Mouse (Mus musculus) midbrain, embryonic 16.5 days (tissue): ENCODE results near the gene Tbc1d22a. TPM values are rescaled to one million over a fixed set of nuclear protein-coding genes. Genes with fewer than 3 reads are reported as not detected.
A peak's percentile ranks its signal among the peaks of the same experiment; 100 is the strongest.

Experiments used
- ATAC-seq: fragments of 200-750 bp; cut with Nextera tagmentation; 2 replicates; pipeline ENCODE4 v1.8.0; 2017; ENCODE audit warnings: moderate TSS enrichment
- H3K27ac ChIP-seq: fragments of 300-500 bp; sonication (generic); 2 replicates; pipeline ENCODE4 v1.5.1; 2014; ENCODE audit warnings: mild to moderate bottlenecking, low read length, mixed read lengths
- H3K27me3 ChIP-seq: fragments of 300-500 bp; sonication (generic); 2 replicates; pipeline ENCODE4 v1.6.1; 2014; ENCODE audit warnings: low read depth, low read length, mixed read lengths; ENCODE audit not compliant: control insufficient read depth, insufficient read depth
- H3K36me3 ChIP-seq: fragments of 300-500 bp; sonication (generic); 2 replicates; pipeline ENCODE4 v1.6.1; 2014; ENCODE audit warnings: mild to moderate bottlenecking, low read length, moderate library complexity, mixed read lengths; ENCODE audit not compliant: control insufficient read depth, insufficient read depth
- H3K4me1 ChIP-seq: fragments of 300-500 bp; sonication (generic); 2 replicates; pipeline ENCODE4 v1.6.1; 2014; ENCODE audit warnings: mild to moderate bottlenecking, low read length, mixed read lengths; ENCODE audit not compliant: control insufficient read depth, insufficient read depth
- H3K4me2 ChIP-seq: fragments of 300-500 bp; sonication (generic); 2 replicates; pipeline ENCODE4 v1.6.1; 2014; ENCODE audit warnings: mild to moderate bottlenecking, low read length, mixed read lengths
- H3K4me3 ChIP-seq: fragments of 300-500 bp; sonication (generic); 2 replicates; pipeline ENCODE4 v1.5.1; 2014; ENCODE audit warnings: low read depth, mild to moderate bottlenecking, low read length, moderate library complexity, mixed read lengths
- H3K9ac ChIP-seq: fragments of 300-500 bp; sonication (generic); 2 replicates; pipeline ENCODE4 v1.6.1; 2014; ENCODE audit warnings: low read depth, low read length, mixed read lengths
- H3K9me3 ChIP-seq: fragments of 300-500 bp; sonication (generic); replicated peaks from 2 replicates; pipeline ENCODE4 v1.6.1; 2014; ENCODE audit warnings: mild to moderate bottlenecking, low read length, mixed read lengths; ENCODE audit not compliant: control insufficient read depth, poor library complexity, severe bottlenecking
- WGBS: fragments of 180-500 bp; shearing (Covaris S2); extraction: QIAGEN DNeasy Blood & Tissue Kit; methylation state at CpG from one replicate; pipeline ENCODE4 v1.1.7; 2014; 5-methylcytosine and 5-hydroxymethylcytosine counted together
- polyA plus RNA-seq: library from polyadenylated mRNA; unstranded; fragments of >200 nt; fragmentation: Nextera tagmentation; extraction: Ambion mirVana; gene quantifications from 2 replicates; pipeline ENCODE4 v1.2.1, GENCODE M21; 2015

Gene Tbc1d22a
- polyA plus RNA-seq, 1 experiment from 2014 or later, result 12.8 TPM

- Histone ChIP-seq H3K9me3 (no peaks in the 10 kb centered on the region), H3K27ac (no peak overlapping the region), H3K36me3 (no peaks in the 10 kb centered on the region), H3K27me3 (no peaks in the 10 kb centered on the region), H3K9ac (no peak overlapping the region), H3K4me1 (no peaks in the 10 kb centered on the region), H3K4me2 (no peak overlapping the region), H3K4me3 (no peak overlapping the region)
- WGBS, result 91% methylated on average over 7 of the region's 7 CpGs
- no peak for ATAC-seq
Measured at GRCm38 (mm10) chr15:86447251-86447650, 233.0 kb downstream of the Tbc1d22a start.

DNA sequence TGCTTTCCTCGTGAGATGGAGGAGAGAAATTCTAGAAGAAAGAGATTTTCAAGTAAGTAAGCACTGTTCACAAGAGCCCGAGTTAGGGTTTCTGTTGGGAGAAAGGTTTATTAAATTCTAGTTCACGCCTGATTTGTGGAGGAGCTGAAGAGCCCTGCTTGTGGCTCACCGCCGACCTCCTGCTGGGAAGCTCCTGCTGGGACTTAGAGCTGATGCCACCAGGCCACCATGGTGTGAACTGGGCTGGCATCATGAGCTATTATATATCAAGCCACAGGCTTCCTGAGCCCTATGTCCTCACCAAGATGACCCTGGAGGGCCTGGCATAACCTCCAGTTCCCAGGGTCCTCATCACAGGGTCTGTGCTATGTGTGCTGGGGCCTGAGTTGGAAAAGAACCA is 235.0 kb downstream of the Tbc1d22a start:
- Histone ChIP-seq H3K4me1 (no peaks in the 10 kb centered on the region), H3K27me3 (no peaks in the 10 kb centered on the region), H3K9me3 (no peaks in the 10 kb centered on the region), H3K4me2 (no peak overlapping the region), H3K9ac (no peak overlapping the region), H3K27ac (no peak overlapping the region), H3K36me3 (no peaks in the 10 kb centered on the region), H3K4me3 (no peak overlapping the region)
- 82% methylated on average over 5 of the region's 5 CpGs for WGBS
- no peak for ATAC-seq

DNA sequence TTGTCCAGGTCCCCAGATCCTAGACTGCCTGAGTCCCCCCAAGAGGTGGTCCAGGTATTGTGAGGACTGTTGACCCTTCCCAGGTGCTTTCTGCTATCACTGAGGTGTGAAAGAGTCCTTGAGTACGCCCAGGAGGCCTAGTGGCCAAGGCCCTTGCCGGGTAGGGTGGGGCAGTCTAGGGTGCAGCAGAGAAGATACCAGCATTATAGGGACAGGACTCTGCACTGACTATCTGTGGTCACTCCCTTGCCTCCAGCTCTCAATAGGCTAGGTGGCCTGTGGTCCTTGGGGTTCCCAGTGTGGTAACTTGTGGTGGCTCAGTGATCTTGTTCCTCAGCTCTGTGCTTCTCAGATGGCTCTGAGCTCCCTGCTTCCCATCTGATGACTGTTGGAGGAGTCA is 235.5 kb downstream of the Tbc1d22a start:
- H3K4me3 ChIP-seq, result no peak overlapping the region
- no peaks in the 10 kb centered on the region for H3K4me1 ChIP-seq
- no peak overlapping the region for H3K27ac ChIP-seq
- no peak overlapping the region for H3K4me2 ChIP-seq
- H3K9me3 ChIP-seq, result no peaks in the 10 kb centered on the region
- H3K9ac ChIP-seq, result no peak overlapping the region
- no peaks in the 10 kb centered on the region for H3K36me3 ChIP-seq
- WGBS, result 100% methylated on average over 2 of the region's 2 CpGs
- H3K27me3 ChIP-seq, result no peaks in the 10 kb centered on the region
- ATAC-seq, result no peak

GRCm38 (mm10) chr15:86459413-86459812 is 245.2 kb downstream of the Tbc1d22a start:
- no peak overlapping the region for H3K9ac ChIP-seq
- H3K4me2 ChIP-seq, result no peak overlapping the region
- ATAC-seq, result no peak
- H3K27ac ChIP-seq, result no peak overlapping the region
- WGBS, result 69% methylated on average over 3 of the region's 3 CpGs
- no peaks in the 10 kb centered on the region for H3K27me3 ChIP-seq
- H3K4me3 ChIP-seq, result no peak overlapping the region
- H3K36me3 ChIP-seq, result no peaks in the 10 kb centered on the region
- peaks cover 6% of the 10 kb centered on the region; the same call in 1 of the 2 replicates for H3K4me1 ChIP-seq
- no peaks in the 10 kb centered on the region for H3K9me3 ChIP-seq

DNA sequence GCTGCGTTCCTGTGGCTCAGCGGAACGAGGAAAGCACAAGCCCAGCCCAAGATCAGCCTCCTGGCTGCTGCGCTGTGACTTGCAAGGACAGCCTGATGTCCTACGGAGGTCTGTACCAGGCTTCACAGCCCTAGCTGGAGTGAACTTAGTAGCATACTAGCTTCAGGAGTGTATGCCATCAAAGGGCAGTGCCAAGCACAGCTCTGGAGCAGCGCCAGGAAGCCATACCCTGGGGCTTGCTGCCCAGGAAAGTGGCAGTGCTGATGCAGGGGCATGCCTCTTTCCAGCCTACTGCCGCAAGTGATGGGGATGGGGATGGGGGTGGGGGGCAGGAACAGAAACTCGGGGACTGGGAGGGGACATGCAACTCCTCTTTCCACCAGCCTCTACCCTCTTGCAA is 248.4 kb downstream of the Tbc1d22a start:
- Histone ChIP-seq H3K27me3 (no peaks in the 10 kb centered on the region), H3K9ac (no peak overlapping the region), H3K4me2 (no peak overlapping the region), H3K9me3 (no peaks in the 10 kb centered on the region), H3K36me3 (no peaks in the 10 kb centered on the region), H3K4me1 (peaks cover 6% of the 10 kb centered on the region; the same call in 1 of the 2 replicates), H3K4me3 (no peak overlapping the region), H3K27ac (peak overlapping the region; percentile 26; the same call in 1 of the 2 replicates)
- WGBS, result 68% methylated on average over 8 of the region's 8 CpGs
- no peak for ATAC-seq

DNA sequence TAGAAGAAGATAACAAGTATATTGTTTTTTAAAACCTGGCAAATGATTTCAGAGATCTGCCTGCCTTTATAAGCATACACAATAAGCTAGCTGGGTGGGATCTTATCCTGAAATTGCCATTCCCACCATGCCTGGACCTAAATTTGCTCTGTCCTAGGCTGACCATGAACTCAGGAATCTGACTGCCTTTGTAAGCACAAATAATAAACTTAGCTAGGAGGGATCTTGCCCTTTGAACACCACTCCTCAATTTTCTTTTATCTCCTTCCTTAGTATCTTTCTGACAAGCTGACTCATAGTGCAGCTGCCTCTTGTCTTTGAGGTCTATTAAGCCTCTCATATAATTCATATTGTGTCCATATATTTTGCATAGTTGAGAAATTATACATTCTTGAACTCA is 253.8 kb downstream of the Tbc1d22a start:
- H3K9me3 ChIP-seq, result peaks cover 5% of the 10 kb centered on the region; the same call in 1 of the 2 replicates
- no peak overlapping the region for H3K27ac ChIP-seq
- no peaks in the 10 kb centered on the region for H3K27me3 ChIP-seq
- ATAC-seq, result no peak
- H3K36me3 ChIP-seq, result no peaks in the 10 kb centered on the region
- H3K4me2 ChIP-seq, result no peak overlapping the region
- no peaks in the 10 kb centered on the region for H3K4me1 ChIP-seq
- H3K9ac ChIP-seq, result no peak overlapping the region
- no peak overlapping the region for H3K4me3 ChIP-seq

- H3K9me3 ChIP-seq, result peaks cover 5% of the 10 kb centered on the region; the same call in 1 of the 2 replicates
- H3K27ac ChIP-seq, result no peak overlapping the region
- H3K9ac ChIP-seq, result no peak overlapping the region
- no peaks in the 10 kb centered on the region for H3K4me1 ChIP-seq
- H3K4me3 ChIP-seq, result no peak overlapping the region
- 67% methylated on average over 7 of the region's 7 CpGs for WGBS
- H3K4me2 ChIP-seq, result no peak overlapping the region
- no peaks in the 10 kb centered on the region for H3K27me3 ChIP-seq
- ATAC-seq, result no peak
- no peaks in the 10 kb centered on the region for H3K36me3 ChIP-seq
Measured at GRCm38 (mm10) chr15:86471136-86471535, 256.9 kb downstream of the Tbc1d22a start.

GRCm38 (mm10) chr15:86473473-86473872 is 259.2 kb downstream of the Tbc1d22a start:
- ATAC-seq, result no peak
- 76% methylated on average over 11 of the region's 11 CpGs for WGBS
- Histone ChIP-seq H3K4me1 (peaks cover 5% of the 10 kb centered on the region), H3K4me2 (no peak overlapping the region), H3K27ac (no peak overlapping the region), H3K36me3 (no peaks in the 10 kb centered on the region), H3K9ac (no peak overlapping the region), H3K4me3 (no peak overlapping the region), H3K27me3 (no peaks in the 10 kb centered on the region), H3K9me3 (peaks cover 3% of the 10 kb centered on the region; the same call in 1 of the 2 replicates)

GRCm38 (mm10) chr15:86474951-86475350 is 260.7 kb downstream of the Tbc1d22a start:
- ATAC-seq, result no peak
- 47% methylated on average over 5 of the region's 5 CpGs for WGBS
- H3K27ac ChIP-seq, result no peak overlapping the region
- peaks cover 5% of the 10 kb centered on the region for H3K4me1 ChIP-seq
- no peaks in the 10 kb centered on the region for H3K36me3 ChIP-seq
- H3K4me3 ChIP-seq, result no peak overlapping the region
- no peak overlapping the region for H3K9ac ChIP-seq
- H3K9me3 ChIP-seq, result no peaks in the 10 kb centered on the region
- H3K27me3 ChIP-seq, result no peaks in the 10 kb centered on the region
- no peak overlapping the region for H3K4me2 ChIP-seq
